Mouse (Mus musculus) midbrain, embryonic 15.5 days (tissue): Measurements from ENCODE around the gene Usf3. TPM values are rescaled to one million over a fixed set of nuclear protein-coding genes. Genes with fewer than 3 reads are reported as not detected.

ENCODE experiments used
- ATAC-seq: fragments of 200-750 bp; cut with Nextera tagmentation; replicated peaks from 2 replicates; pipeline ENCODE4 v1.8.0; 2017; ENCODE audit warnings: moderate TSS enrichment
- H3K27ac ChIP-seq: fragments of 300-500 bp; sonication (generic); 2 replicates; pipeline ENCODE4 v1.5.1; 2015; ENCODE audit warnings: mild to moderate bottlenecking, inconsistent platforms
- H3K27me3 ChIP-seq: fragments of 300-500 bp; sonication (generic); replicated peaks from 2 replicates; pipeline ENCODE4 v1.6.1; 2015; ENCODE audit warnings: inconsistent platforms
- H3K36me3 ChIP-seq: fragments of 300-500 bp; sonication (generic); replicated peaks from 2 replicates; pipeline ENCODE4 v1.6.1; 2015; ENCODE audit warnings: inconsistent platforms
- H3K4me1 ChIP-seq: fragments of 300-500 bp; sonication (generic); 2 replicates; pipeline ENCODE4 v1.6.1; 2015; ENCODE audit warnings: inconsistent platforms
- H3K4me2 ChIP-seq: fragments of 300-500 bp; sonication (generic); 2 replicates; pipeline ENCODE4 v1.6.1; 2015; ENCODE audit warnings: inconsistent platforms, mild to moderate bottlenecking, moderate library complexity
- H3K4me3 ChIP-seq: fragments of 300-500 bp; sonication (generic); 2 replicates; pipeline ENCODE4 v1.5.1; 2015; ENCODE audit warnings: mild to moderate bottlenecking, inconsistent platforms
- H3K9ac ChIP-seq: fragments of 300-500 bp; sonication (generic); 2 replicates; pipeline ENCODE4 v1.6.1; 2015; ENCODE audit warnings: mild to moderate bottlenecking, inconsistent platforms
- H3K9me3 ChIP-seq: fragments of 300-500 bp; sonication (generic); 2 replicates; pipeline ENCODE4 v1.6.1; 2016; ENCODE audit warnings: inconsistent platforms
- WGBS: fragments of 180-500 bp; shearing (Covaris S2); methylation state at CpG from one replicate; pipeline ENCODE4 v1.1.7; 2015; ENCODE audit warnings: mixed read lengths; 5-methylcytosine and 5-hydroxymethylcytosine counted together
- polyA plus RNA-seq: library from polyadenylated mRNA; unstranded; fragments of >200 nt; fragmentation: Nextera tagmentation; extraction: Ambion mirVana; gene quantifications from 2 replicates; pipeline ENCODE4 v1.2.1, GENCODE M21; 2015

Usf3 gene
- 2.8 and 2.9 TPM in 2 replicates for polyA plus RNA-seq

DNA sequence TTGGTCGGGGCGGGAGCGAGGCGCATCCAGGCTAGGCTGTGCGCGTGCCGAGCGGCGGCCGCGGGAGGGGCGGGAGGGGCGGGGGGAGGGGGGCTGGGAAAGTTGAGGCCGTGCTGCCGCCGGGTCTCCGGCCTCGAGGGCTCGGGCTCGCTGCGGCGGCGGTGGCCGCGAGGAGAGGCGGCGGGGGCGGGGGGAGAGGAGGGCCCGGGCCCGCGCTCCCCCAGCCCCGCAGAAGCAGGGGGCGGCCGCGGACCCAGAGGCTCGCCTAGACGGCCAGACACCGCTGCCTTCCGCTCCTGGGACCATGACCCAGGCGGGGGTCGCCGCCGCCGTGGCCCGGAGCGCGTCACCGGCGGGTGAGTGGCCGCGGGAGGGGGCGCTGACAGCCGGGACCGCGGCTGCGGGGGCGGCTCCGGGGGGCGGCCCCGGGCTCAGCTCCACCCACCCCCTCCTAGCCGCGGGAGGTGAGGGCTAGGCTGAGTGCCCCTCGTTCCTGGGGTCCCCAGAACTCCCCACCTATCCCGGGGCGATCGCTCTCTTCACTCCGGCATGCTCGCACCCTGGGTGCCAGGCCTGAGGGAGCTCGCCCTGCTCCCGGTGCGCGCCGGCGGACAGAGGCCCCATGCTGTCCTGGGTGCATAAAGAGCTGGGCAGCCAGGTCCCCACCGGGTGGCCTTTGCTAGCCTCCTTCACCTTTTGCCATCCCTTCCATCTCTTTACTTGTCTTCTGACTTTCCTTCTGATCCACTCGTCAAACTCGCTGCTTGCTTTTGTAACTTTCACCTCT is at the start of gene Usf3:
Gene Usf3 (plus strand): TSS at position 92 of the 787 bp plus-strand sequence.
- Histone ChIP-seq H3K36me3 (no peaks in the 10 kb centered on the region), H3K4me1 (peaks cover 20% of the 10 kb centered on the region), H3K27ac (peak within 1 kb of the TSS; percentile 86), H3K4me2 (peak within 1 kb of the TSS; percentile 88), H3K9me3 (no peaks in the 10 kb centered on the region), H3K4me3 (peak within 1 kb of the TSS; percentile 77), H3K9ac (peak within 1 kb of the TSS; percentile 84), H3K27me3 (no peaks in the 10 kb centered on the region)
- under 1% methylated on average over 56 of the region's 77 CpGs for WGBS
- ATAC-seq, result peak; percentile 78

DNA sequence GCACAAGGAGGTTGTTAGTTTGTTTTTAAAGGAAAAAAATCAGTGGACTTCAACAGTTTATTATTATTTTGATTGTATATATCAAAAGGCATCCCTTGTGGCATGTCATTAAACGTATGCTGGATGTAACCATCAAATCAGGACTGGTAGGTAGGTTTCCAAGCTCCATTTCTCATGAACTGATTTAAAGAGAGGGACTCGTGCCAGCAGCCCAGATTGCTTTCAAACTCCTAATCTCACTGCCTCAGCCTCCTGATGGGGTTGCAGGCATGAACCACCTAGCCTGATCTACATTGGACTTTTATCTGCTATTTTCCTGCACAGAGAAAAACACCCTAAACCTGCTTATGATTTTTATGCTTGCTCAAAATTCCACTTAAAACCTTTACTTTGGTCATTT is 49.3 kb upstream of the Usf3 start:
- 92% methylated on average over 2 of the region's 2 CpGs for WGBS
- Histone ChIP-seq H3K27ac (no peak overlapping the region), H3K4me2 (no peak overlapping the region), H3K36me3 (no peaks in the 10 kb centered on the region), H3K9me3 (no peaks in the 10 kb centered on the region), H3K4me3 (no peak overlapping the region), H3K4me1 (no peaks in the 10 kb centered on the region), H3K9ac (no peak overlapping the region), H3K27me3 (no peaks in the 10 kb centered on the region)
- ATAC-seq, result no peak

- Histone ChIP-seq H3K27ac (no peak overlapping the region), H3K9me3 (no peaks in the 10 kb centered on the region)
- 93% methylated on average over 1 of the region's 1 CpGs for WGBS
Observed at GRCm38 (mm10) chr16:44124713-44125112, 48.3 kb upstream of the Usf3 start.

GRCm38 (mm10) chr16:44125436-44125835 is 47.6 kb upstream of the Usf3 start:
- Histone ChIP-seq H3K4me1 (no peaks in the 10 kb centered on the region), H3K4me2 (no peak overlapping the region), H3K9me3 (no peaks in the 10 kb centered on the region), H3K4me3 (no peak overlapping the region), H3K36me3 (no peaks in the 10 kb centered on the region), H3K27ac (no peak overlapping the region), H3K9ac (no peak overlapping the region), H3K27me3 (no peaks in the 10 kb centered on the region)
- WGBS, result 93% methylated on average over 2 of the region's 2 CpGs
- ATAC-seq, result no peak

More at GRCm38 (mm10) chr16:44124713-44125112, 48.3 kb upstream of the Usf3 start:
- no peak overlapping the region for H3K9ac ChIP-seq
- H3K36me3 ChIP-seq, result no peaks in the 10 kb centered on the region
- no peak overlapping the region for H3K4me3 ChIP-seq
- ATAC-seq, result no peak
- H3K4me2 ChIP-seq, result no peak overlapping the region
- no peaks in the 10 kb centered on the region for H3K27me3 ChIP-seq
- no peaks in the 10 kb centered on the region for H3K4me1 ChIP-seq

DNA sequence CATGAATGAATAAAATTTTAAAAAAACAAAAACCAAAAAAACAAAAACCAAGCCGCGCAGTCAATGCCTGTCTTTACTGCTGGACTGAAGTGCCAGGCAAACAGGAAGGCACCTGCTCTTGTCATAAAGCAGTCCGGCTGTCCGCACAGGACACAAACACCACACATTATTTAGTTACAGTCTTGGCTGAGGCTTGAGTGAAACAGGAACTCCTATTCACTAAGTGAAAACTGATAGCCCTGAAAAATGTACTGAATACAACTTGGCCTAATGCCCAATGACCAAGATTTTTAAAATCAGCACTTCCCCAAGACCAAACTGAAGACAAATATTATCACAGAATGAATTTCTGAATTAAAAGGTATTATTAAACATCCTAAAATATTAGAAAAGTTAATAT is 46.6 kb upstream of the Usf3 start:
- no peaks in the 10 kb centered on the region for H3K4me1 ChIP-seq
- WGBS, result 75% methylated on average over 4 of the region's 4 CpGs
- ATAC-seq, result no peak

DNA sequence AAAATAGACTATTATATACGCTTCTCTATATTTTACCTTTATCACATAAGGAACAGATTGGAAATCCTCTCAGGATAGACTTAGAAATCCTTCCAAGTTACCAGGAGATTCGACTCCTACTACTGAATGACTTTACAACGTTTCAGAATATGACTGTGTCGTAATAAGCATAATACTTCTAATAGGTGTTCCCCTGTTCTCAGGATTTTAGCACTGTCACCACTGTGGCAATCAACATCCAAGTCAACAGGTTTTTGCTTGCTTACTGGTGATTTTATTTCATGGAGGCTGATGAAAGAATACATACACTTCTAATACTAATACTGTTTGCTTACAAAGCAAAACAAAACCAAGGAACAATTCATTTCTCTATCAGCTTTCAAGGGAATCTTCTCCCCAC is 40.7 kb upstream of the Usf3 start:
- ATAC-seq, result no peak
- no peak overlapping the region for H3K9ac ChIP-seq
- H3K27me3 ChIP-seq, result no peaks in the 10 kb centered on the region
- WGBS, result 90% methylated on average over 4 of the region's 4 CpGs
- no peaks in the 10 kb centered on the region for H3K9me3 ChIP-seq
- no peak overlapping the region for H3K4me3 ChIP-seq
- H3K4me2 ChIP-seq, result no peak overlapping the region
- H3K27ac ChIP-seq, result no peak overlapping the region
- H3K4me1 ChIP-seq, result peaks cover 10% of the 10 kb centered on the region; the same call in 1 of the 2 replicates
- H3K36me3 ChIP-seq, result no peaks in the 10 kb centered on the region

More for the DNA sequence above, 46.6 kb upstream of the Usf3 start:
- H3K27me3 ChIP-seq, result no peaks in the 10 kb centered on the region
- H3K4me3 ChIP-seq, result no peak overlapping the region
- H3K9ac ChIP-seq, result no peak overlapping the region
- no peaks in the 10 kb centered on the region for H3K36me3 ChIP-seq
- H3K4me2 ChIP-seq, result no peak overlapping the region
- no peak overlapping the region for H3K27ac ChIP-seq
- no peaks in the 10 kb centered on the region for H3K9me3 ChIP-seq

- Histone ChIP-seq H3K4me2 (no peak overlapping the region), H3K27me3 (no peaks in the 10 kb centered on the region), H3K9ac (no peak overlapping the region), H3K4me3 (no peak overlapping the region), H3K27ac (no peak overlapping the region), H3K9me3 (no peaks in the 10 kb centered on the region), H3K4me1 (peaks cover 18% of the 10 kb centered on the region), H3K36me3 (no peaks in the 10 kb centered on the region)
- ATAC-seq, result no peak
- 91% methylated on average over 3 of the region's 3 CpGs for WGBS
Observed at GRCm38 (mm10) chr16:44133187-44133586, 39.9 kb upstream of the Usf3 start.

DNA sequence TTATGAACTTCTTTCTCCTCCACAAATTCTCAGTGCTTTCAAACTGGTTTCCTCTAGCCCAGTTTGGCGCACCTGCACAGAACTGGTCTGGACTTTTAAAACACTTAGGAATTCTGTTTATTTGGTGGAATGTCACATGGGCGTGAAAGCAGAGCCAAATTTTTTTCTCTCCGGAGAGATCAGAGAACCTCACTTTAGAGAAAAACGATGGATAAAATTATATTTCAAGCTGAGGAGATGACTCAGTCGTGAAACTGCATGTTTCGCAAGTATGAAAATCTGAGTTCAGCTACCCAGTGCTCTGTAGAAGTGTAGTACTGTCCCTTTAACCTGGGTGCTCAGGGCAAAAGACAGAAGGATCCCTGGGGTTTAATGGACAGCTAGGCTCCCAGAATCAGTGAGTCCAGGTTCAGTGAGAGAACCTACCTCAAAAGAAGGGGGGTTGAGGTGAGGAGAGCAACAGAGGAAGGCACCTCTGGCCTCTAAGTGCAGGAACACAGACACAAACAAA is 36.5 kb upstream of the Usf3 start:
- Histone ChIP-seq H3K9ac (no peak overlapping the region), H3K4me3 (no peak overlapping the region), H3K27ac (no peak overlapping the region), H3K9me3 (no peaks in the 10 kb centered on the region), H3K36me3 (no peaks in the 10 kb centered on the region), H3K4me2 (no peak overlapping the region), H3K4me1 (peaks cover 26% of the 10 kb centered on the region), H3K27me3 (no peaks in the 10 kb centered on the region)
- WGBS, result 90% methylated on average over 6 of the region's 6 CpGs
- ATAC-seq, result no peak

DNA sequence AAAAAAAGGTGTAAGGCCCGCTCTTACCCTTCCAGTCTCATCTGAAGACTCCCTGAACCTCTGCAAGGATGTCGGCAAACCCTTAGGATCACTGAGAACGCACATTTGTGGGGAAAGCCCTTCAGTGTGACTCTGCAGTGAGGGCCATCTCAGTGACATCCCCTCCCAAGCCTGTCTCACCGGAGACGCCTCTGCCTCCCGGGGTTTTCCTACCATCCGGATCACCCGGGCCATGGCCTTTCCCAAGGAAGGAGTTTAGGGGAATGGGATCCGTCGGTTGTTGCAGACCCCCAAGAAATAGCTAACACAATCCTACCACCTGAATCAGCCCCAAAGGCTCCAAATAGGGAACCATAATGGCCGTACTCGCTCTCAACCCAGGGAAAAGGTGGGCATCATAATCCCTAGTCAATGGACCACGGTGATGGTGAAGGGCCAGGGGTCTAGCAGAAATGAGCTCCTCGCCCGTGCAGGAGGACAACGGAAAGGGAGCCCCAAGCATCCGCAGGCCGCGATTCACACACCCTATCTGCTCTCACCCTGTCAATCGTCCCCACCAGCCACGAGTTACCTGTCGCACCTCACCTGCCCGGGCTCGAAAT is 34.6 kb upstream of the Usf3 start:
- Histone ChIP-seq H3K27me3 (no peaks in the 10 kb centered on the region), H3K9ac (peak overlapping the region; percentile 91), H3K9me3 (no peaks in the 10 kb centered on the region), H3K4me2 (peak overlapping the region; percentile 80), H3K36me3 (no peaks in the 10 kb centered on the region), H3K4me3 (peak overlapping the region; percentile 78), H3K4me1 (peaks cover 29% of the 10 kb centered on the region), H3K27ac (peak overlapping the region; percentile 98)
- ATAC-seq, result peak; percentile 12
- under 1% methylated on average over 24 of the region's 24 CpGs for WGBS

DNA sequence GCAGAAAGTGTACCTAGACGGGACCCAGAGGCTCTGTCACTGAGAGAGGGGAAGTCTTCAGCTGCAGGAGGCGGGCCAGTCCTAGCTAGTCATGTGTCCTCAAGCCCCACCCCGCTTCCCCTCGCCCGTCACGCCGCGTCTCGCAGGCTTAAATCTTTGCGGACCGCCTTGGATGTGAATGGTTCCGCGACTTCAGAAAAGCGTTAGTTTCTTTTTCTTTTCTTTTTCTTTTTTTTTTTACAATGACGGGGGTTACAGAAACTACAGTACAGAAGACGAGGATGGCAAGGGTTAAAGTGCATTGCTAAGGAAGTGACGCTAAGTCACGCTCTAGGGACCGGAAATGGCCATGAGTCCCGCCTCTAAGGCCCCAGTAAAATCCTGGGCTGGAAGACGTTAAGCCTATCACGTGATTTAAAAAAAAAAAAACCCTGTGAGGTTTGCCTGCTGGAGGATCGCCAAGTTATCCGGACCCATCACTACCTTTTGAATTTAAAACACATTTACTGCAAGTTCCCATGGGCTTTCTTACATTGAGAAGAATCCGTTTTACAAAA is 34.0 kb upstream of the Usf3 start:
- no peaks in the 10 kb centered on the region for H3K9me3 ChIP-seq
- under 1% methylated on average over 25 of the region's 25 CpGs for WGBS
- peak overlapping the region; percentile 91 for H3K9ac ChIP-seq
- H3K4me2 ChIP-seq, result peak overlapping the region; percentile 80
- H3K36me3 ChIP-seq, result no peaks in the 10 kb centered on the region
- no peaks in the 10 kb centered on the region for H3K27me3 ChIP-seq
- peaks cover 29% of the 10 kb centered on the region for H3K4me1 ChIP-seq
- H3K4me3 ChIP-seq, result peak overlapping the region; percentile 78
- peak; percentile 92 for ATAC-seq
- H3K27ac ChIP-seq, result peak overlapping the region; percentile 98

- ATAC-seq, result peak; percentile 89
- Histone ChIP-seq H3K9me3 (no peaks in the 10 kb centered on the region), H3K27me3 (no peaks in the 10 kb centered on the region), H3K4me3 (peak within 1 kb of the TSS; percentile 78), H3K4me2 (peak within 1 kb of the TSS; percentile 80), H3K27ac (peak within 1 kb of the TSS; percentile 98), H3K4me1 (peaks cover 29% of the 10 kb centered on the region), H3K9ac (peak within 1 kb of the TSS; percentile 91), H3K36me3 (no peaks in the 10 kb centered on the region)
- under 1% methylated on average over 68 of the region's 71 CpGs for WGBS
Observed at GRCm38 (mm10) chr16:44139536-44140185, 33.4 kb upstream of the Usf3 start, which contains the start of the genes Atp6v1a and Naa50. Gene Atp6v1a (minus strand): TSS chr16:44139705. Gene Naa50 (plus strand): TSS chr16:44139830.
